Mouse (Mus musculus) kidney, adult 9 months (tissue): ENCODE data around the gene Rabgap1l.
A peak's percentile ranks its signal among the peaks of the same experiment; 100 is the strongest.
"Not testable (repeated sequence)": the region's sequence is repeated elsewhere in the genome, so short reads cannot be mapped to it uniquely, and the experiment has no call there.

Source experiments
- DNase-seq: peaks from one replicate; pipeline ENCODE4 v3.0.0; 2022

The Rabgap1l gene

DNA sequence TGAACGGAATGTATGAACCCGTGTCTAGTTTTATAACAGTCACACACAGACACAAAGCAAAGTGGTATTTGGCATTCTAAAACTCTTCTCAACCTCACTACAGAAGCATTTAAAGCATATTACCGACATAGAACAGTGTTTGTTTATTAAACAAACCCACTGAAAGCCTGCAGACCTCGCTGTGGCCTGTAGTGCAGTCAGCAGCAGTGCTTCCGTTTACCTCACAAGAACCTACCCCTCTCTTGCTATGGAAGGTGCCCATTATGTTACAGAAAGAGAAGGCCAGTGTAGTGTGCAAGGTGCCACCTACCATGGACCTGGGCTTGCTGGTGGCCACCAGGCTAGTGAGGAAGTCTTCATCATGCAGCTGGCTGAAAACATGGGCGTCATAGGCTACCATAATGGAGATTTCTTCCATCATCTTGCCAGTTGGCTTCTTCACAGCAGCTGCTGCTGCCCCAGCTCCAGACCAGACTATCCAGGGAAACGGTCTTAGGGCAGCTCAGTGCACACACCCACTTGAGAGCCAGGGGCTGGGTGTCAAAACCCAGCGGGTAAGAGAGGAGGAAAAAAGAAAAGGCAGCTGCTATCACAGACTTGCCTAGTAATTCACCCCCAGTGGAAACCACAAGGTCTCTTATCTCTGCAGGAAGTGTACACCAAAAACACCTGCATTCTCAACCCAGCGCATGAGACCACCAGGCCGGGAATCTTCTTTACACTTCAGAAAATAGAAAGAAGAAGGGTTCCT lies 486.0 kb downstream of the Rabgap1l start:
- DNase-seq = no peak

- DNase-seq = no peak
Measured at GRCm38 (mm10) chr1:160306336-160306735, 486.7 kb downstream of the Rabgap1l start.

- no peak for DNase-seq
Measured at GRCm38 (mm10) chr1:160305826-160306225, 487.2 kb downstream of the Rabgap1l start.

DNA sequence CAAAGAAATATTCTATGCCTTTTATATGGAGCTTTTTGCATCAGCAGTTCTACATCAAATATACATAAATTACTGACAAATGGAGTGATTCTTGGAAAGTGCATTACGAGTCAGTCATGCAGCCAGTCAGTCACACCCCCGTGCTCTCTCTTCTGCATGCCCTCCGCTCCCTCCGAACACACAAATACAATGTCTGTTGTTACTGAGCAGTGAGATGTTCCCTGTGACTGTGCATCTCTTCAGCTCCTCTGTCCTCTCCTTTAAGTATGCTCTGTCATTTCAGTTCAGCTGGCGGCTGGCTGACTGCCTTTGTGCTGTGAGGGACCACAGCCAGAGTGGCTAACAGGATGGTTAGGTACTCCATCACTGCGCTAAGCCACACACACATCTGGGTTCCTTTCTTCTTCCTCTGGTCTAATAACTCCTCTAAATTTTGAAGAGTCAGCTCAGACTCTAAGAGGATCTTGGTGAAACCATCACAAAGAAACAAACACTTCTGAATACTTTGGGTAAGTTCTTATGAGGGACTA lies 488.0 kb downstream of the Rabgap1l start:
- DNase-seq = no peak

- DNase-seq = no peak
Measured at GRCm38 (mm10) chr1:160302268-160302667, 490.7 kb downstream of the Rabgap1l start.

DNA sequence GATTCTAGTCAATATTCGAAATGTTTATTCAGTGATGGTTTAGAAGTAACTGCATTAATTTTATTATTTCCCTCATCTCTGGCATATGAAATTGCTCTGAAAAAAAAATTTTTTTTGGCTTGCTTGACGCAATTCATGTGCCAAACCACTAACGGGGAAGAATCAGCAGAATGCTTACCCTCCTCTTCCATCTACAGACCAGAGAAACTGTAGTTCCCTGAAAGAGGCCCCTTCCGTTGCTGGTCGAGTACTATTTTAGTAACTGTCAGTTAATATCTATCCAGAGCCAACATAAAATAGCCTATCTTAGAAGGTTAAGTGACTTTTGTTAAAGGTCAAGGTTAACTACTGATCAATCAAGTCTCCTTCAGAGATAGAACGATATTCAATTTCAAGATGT lies 491.9 kb downstream of the Rabgap1l start:
- DNase-seq = no peak

DNA sequence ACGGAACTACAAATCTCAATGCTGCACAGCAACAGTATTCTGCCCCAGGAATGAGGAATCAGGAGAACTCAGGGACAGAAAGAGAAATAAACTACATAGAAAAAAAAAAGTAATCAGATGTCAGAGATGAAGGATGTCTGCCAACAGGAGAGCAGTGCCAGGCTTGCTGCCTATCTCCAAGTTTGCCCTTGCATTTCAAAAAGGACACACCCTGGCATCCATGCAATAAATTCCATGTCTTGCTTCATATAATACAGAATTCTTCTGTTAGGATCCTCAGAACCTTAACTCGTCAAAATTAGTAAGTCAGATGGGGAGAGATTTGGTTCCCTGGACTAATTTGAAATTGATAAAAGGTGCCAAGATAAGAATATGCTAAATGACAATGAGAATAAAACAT lies 492.3 kb downstream of the Rabgap1l start:
- DNase-seq = no peak

GRCm38 (mm10) chr1:160299979-160300378 lies 493.0 kb downstream of the Rabgap1l start:
- DNase-seq = no peak

GRCm38 (mm10) chr1:160298893-160299292 lies 494.1 kb downstream of the Rabgap1l start:
- no peak for DNase-seq

DNA sequence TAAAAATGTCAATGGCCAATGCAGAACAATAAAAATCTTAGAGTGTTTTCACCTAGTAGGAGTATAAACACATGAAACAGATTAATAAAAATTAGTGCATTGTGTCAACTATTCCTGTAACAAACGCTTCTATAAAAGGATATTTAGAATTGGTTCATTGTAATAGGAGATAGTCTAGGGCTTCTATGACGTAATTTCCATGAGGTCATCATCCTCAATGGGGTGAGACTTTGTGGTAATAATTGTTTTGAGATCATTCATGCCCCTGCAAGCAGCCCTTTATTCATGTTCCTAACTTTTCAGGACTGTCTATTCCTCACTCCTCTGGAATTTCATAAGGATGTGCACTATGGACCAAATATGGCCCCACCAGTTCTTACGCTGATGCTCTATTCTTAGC lies 495.3 kb downstream of the Rabgap1l start:
- no peak for DNase-seq

- DNase-seq = no peak
Measured at GRCm38 (mm10) chr1:160295323-160295722, 497.7 kb downstream of the Rabgap1l start.

- DNase-seq = no peak
Measured at GRCm38 (mm10) chr1:160293488-160293887, 499.5 kb downstream of the Rabgap1l start.

GRCm38 (mm10) chr1:160292058-160292457 lies 501.0 kb downstream of the Rabgap1l start:
- DNase-seq = no peak

GRCm38 (mm10) chr1:160290242-160290641 lies 502.8 kb downstream of the Rabgap1l start:
- DNase-seq = peak; percentile 52

DNA sequence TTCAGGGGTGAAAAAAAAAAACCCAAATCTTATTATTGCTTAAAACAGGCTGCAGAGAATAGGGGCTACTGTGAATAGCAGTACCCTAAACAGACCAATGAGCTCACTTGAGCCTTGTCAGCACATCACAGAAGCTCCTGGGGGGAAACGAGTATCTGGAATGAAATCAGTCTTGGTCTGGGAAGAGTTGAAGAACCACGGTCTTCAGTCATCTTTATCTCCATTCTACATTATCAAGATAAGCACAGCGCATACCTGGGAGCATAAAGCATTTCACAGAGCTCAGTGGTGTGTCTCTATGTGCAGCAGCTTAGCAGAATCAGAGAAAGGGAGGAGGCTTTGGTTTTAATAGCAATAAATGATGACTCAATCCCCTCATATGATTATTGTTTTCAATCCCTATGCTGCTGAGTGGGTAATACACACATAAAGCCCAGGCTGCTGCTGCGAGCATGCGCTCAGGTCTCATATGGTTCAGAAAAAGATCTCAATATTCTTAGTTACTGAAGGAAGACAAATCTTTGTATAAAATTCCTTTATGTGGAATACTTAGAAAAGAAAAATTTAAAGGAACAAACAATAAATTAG lies 505.9 kb downstream of the Rabgap1l start:
- no peak for DNase-seq

- DNase-seq = no peak
Measured at GRCm38 (mm10) chr1:160286400-160287057, 506.5 kb downstream of the Rabgap1l start.

DNA sequence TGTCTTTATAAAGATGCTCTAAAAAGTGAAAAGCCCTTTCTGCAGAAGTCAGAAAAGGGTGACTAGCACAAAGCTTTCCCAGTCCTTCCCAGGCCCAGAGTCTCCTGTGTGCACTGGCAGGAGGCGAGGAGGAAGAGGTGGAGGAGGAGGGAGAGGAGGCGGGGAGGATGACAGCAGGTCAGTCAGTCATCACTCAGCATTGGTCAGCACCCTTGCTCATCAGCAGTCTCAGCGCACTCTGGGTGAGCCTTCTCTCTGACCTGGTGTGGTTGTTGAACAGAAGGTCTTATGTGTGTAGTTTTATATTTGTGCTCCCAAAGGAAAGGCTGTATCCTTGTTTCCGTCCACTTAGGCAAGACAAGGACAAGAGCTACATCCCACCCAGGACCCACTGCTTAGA lies 508.8 kb downstream of the Rabgap1l start:
- no peak for DNase-seq

DNA sequence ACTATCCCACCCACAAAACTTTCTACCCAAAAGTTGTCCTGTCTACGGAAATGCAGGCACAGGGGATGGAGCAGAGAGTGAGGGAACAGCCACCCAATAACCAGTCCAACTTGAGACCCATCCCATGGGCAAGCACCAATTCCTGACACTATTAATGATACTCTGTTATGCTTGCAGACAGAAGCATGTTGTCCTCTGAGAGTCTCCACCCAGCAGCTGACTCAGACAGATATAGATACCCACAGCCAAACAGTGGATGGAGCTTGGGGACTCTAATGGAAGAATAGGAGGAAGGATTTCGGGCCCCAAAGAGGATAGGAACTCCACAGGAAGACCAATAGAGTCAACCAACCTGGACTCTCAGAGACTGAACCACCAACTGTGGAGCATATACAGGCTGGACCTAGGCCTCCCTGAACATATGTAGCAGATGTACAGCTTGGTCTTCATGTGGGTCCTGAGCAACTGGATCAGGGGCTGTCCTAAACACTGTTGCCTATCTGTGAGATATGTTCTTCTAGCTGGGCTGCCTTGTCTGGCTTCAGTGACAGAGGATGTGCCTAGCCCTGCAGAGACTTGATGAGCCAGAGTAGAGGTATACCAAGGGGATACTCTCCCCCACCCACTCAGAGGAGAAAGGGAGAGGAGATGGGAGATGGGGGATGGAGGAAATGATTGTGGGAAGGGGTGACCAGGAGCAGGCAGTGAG lies 510.7 kb downstream of the Rabgap1l start:
- not testable (repeated sequence) for DNase-seq

- no peak for DNase-seq
Measured at GRCm38 (mm10) chr1:160281337-160282084, 511.5 kb downstream of the Rabgap1l start.

DNA sequence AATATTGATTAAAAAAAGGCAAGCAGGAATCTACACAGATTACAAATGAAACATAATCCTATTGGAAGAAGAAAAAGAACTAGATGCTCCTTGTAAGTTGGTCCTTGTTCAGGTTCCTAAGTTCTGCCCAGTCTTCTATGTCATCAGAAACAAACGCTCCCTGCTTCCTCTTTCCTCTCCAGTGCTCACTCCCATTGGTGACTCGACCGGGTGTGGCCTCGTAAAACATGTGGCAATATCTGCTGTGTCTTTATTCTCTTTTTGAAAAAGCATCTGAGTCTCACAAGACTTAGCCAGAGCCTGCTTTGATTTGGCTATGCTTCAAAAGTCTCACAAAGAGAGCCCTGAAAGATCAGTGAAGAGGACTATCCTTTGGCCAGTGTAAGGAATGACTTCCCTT lies 512.4 kb downstream of the Rabgap1l start:
- DNase-seq = no peak

DNA sequence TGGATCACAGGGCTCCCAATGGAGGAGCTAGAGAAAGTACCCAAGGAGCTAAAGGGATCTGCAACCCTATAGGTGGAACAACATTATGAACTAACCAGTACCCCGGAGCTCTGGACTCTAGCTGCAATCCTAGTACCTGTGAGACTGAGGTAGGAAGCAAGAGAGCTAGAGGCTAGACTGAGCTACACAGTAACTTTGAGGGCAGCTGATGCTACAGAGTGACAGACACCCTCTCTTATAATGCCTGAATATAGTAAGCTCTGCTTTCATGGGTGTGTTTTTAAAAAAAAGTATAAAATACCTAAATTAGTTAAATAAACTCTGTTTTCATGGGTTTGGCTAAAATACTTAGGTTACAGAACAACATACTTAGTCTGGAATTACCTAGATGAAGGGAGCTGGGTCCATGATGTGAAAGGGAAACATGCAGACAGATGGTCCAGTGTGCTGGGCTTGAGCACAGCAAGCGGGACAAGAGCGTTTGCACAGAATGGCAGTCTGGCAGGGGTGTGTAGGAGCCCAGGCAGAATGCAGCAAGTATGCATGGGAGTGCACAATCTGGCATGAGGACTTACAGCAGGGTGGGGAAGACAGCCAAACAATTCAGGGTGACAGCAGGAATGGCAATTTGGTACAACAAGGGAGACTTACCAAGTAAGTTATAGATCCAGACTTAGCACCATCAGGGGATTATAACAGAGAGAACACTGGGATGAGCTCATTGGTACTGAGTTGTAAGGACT lies 514.9 kb downstream of the Rabgap1l start:
- no peak for DNase-seq

DNA sequence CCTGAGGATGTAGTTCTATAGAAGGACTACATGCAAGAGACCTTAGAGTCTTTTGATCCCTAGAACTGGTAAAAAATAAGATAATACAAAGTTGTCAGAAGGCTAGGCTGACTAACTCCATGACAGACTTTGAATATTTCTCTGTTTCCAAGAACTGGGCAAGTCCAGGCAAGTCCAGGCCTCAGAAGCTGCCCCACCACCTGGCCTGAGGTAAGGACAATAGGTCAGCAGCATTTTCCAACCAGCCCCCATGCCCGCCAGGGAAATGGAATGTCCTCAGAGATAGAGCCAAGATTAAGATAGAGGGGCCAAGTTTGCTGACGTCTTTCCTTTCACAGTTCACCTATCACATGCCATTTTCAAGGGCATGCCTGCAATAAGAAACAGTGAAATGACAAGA lies 517.8 kb downstream of the Rabgap1l start:
- DNase-seq = peak; percentile 30
